Mouse (Mus musculus) CH12.LX (cell line): ENCODE measurements around the gene Kctd12.

Source experiments
- CTCF ChIP-seq, 2 experiments: IDR thresholded peaks in 1 of 2; conservative IDR thresholded peaks in 1 of 2; 2 replicates each; pipeline ENCODE4 v1.5.1; 2011 to 2012; ENCODE audit warnings: low read depth in 2 of 2, low read length in 2 of 2, improper control_type of control experiment in 1 of 2, inconsistent platforms in 1 of 2, mild to moderate bottlenecking in 1 of 2, moderate library complexity in 1 of 2
- EP300 ChIP-seq: IDR thresholded peaks from 2 replicates; pipeline ENCODE4 v1.6.1; 2011; ENCODE audit warnings: low read length, improper control_type of control experiment
- JUND ChIP-seq: conservative IDR thresholded peaks from 2 replicates; pipeline ENCODE4 v1.6.1; 2011; ENCODE audit warnings: low read depth, low read length, improper control_type of control experiment
- KAT2A ChIP-seq: IDR thresholded peaks from 2 replicates; pipeline ENCODE4 v1.6.1; 2012; ENCODE audit warnings: low read length, improper control_type of control experiment, inconsistent platforms; ENCODE audit not compliant: insufficient replicate concordance
- PAX5 ChIP-seq: IDR thresholded peaks from 2 replicates; pipeline ENCODE4 v1.6.1; 2012; ENCODE audit warnings: low read length, inconsistent platforms, mixed read lengths
- POLR2A ChIP-seq: IDR thresholded peaks from 2 replicates; pipeline ENCODE4 v1.6.1; 2011; ENCODE audit warnings: low read depth, mild to moderate bottlenecking, improper control_type of control experiment, low read length

GRCm38 (mm10) chr14:102962019-102962418 is 20.4 kb downstream of the Kctd12 start:
- no peak for TF ChIP-seq EP300
- no peak for TF ChIP-seq PAX5
- TF ChIP-seq CTCF (conservative IDR thresholded peaks at IDR 0.05 in 1 of 2, IDR thresholded peaks at IDR 0.05 in 1 of 2; ENCODE audit: low read depth in 2 of 2, low read length in 2 of 2) = no peak
- no peak for TF ChIP-seq POLR2A
- TF ChIP-seq KAT2A = no peak
- TF ChIP-seq JUND = no peak
